Mouse (Mus musculus): ENCODE measurements around the gene Tfap4. TPM values are rescaled to one million over a fixed set of nuclear protein-coding genes. Genes with fewer than 3 reads are reported as not detected.
A peak's percentile ranks its signal among the peaks of the same experiment; 100 is the strongest.

Gene Tfap4
- polyA plus RNA-seq, 1 experiment: 46.2 TPM

DNA sequence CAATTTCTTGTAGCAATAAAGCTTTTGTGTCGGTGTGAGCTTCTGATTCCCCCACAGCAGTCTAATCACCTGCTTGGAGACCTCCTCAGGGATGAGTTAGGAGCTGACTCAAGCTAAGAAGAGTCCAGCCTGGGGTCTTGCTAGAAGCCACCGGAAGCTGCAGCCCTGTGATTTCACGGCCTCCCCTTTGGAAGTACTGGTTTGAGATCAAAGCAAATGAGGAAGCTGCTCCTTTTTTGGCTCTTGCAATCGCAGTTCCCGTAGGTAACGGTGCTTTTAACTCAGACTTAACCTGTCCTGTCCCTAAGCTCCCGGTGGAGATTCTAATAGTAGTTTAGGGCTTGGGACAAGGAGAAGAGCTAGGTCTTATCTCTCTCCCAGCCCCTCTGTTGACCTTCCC lies 19.0 kb upstream of the Tfap4 start:
- peaks cover 6% of the 10 kb centered on the region for H3K27me3 ChIP-seq (replicated peaks)
- H3K36me3 ChIP-seq (replicated peaks; ENCODE audit: low read length): no peaks in the 10 kb centered on the region
- H3K9me3 ChIP-seq: no peaks in the 10 kb centered on the region
- H3K4me3 ChIP-seq (replicated peaks): no peak overlapping the region
- TF ChIP-seq GATA1 (IDR thresholded peaks at IDR 0.05; ENCODE audit: borderline replicate concordance, low read length) (no peak), FLI1 (IDR thresholded peaks at IDR 0.05; ENCODE audit: low read length) (no peak)
- peaks cover 36% of the 10 kb centered on the region for H3K4me1 ChIP-seq

DNA sequence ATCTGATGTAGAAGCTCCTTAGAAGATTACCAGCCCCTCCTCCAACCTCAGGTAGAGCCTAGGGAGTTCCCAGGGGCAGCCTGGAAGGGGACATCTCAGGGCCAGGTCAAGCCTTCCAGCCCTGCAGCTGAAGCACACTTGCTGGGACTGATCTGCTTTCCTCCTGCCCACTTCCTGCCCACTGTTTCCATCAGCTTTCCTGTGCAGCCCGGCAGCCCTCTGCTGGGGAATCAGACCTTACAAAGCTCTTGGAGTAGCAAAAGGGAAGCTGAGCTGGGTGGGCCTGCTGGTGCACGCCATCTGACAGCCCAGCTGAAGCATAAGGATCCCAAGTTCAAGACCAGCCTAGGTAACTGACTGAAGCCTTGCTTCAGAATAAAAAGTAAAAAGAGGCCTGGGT lies 17.2 kb upstream of the Tfap4 start:
- Histone ChIP-seq H3K9me3 (no peaks in the 10 kb centered on the region), H3K36me3 (replicated peaks; ENCODE audit: low read length) (no peaks in the 10 kb centered on the region), H3K4me1 (peaks cover 29% of the 10 kb centered on the region), H3K27me3 (replicated peaks) (peaks cover 7% of the 10 kb centered on the region), H3K4me3 (replicated peaks) (peak overlapping the region; percentile 69)
- TF ChIP-seq GATA1 (IDR thresholded peaks at IDR 0.05; ENCODE audit: borderline replicate concordance, low read length) (no peak), FLI1 (IDR thresholded peaks at IDR 0.05; ENCODE audit: low read length) (no peak)

DNA sequence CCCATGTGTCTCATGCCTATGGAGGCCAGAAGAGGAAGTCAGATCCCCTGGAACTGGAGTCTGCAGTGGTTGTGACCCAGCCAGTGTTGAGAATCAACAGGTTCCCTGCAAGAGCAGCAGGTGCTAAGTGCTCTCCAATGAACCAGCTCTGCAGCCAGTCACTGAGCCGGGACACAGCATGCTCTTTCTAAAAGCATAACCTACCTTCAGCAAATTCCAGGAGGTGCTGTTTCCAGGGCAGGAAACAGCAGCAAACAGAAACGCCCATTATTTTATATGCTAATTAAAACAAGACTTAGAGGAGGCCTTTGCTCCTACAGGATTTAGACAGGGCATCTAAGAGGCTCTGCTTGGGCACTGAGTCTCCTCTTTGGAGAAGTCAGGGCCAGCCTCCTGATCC lies 16.4 kb upstream of the Tfap4 start:
- no peak for TF ChIP-seq FLI1 (IDR thresholded peaks at IDR 0.05; ENCODE audit: low read length)
- no peak for TF ChIP-seq GATA1 (IDR thresholded peaks at IDR 0.05; ENCODE audit: borderline replicate concordance, low read length)
- Histone ChIP-seq H3K4me1 (peaks cover 30% of the 10 kb centered on the region), H3K9me3 (no peaks in the 10 kb centered on the region), H3K36me3 (replicated peaks; ENCODE audit: low read length) (no peaks in the 10 kb centered on the region), H3K4me3 (replicated peaks) (no peak overlapping the region), H3K27me3 (replicated peaks) (peaks cover 7% of the 10 kb centered on the region)

- TF ChIP-seq GATA1 (IDR thresholded peaks at IDR 0.05; ENCODE audit: borderline replicate concordance, low read length) (no peak), FLI1 (IDR thresholded peaks at IDR 0.05; ENCODE audit: low read length) (no peak)
- Histone ChIP-seq H3K4me1 (peaks cover 28% of the 10 kb centered on the region), H3K4me3 (replicated peaks) (no peak overlapping the region), H3K36me3 (replicated peaks; ENCODE audit: low read length) (no peaks in the 10 kb centered on the region), H3K27me3 (replicated peaks) (peaks cover 10% of the 10 kb centered on the region), H3K9me3 (no peaks in the 10 kb centered on the region)
Observed at GRCm38 (mm10) chr16:4570737-4571136, 11.1 kb upstream of the Tfap4 start.

DNA sequence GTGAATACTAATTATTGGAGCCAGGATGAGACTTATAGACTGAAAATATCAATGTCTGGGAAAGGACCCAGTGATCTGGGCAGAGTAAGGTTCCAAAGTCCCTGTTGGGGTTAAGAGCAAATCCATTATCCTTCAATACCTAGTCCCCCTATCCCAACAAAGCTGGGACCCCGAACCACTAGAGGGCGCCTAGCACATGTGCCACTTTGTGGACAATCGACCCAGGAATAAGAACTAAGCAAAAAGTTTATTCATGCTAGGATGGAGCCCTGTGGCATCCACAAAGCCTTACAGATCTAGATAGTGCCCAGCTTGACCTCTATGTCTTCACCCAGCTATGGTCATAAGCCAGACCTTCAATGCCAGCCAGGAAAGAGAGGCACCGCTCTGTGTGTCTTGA lies 8.3 kb upstream of the Tfap4 start:
- H3K9me3 ChIP-seq: no peaks in the 10 kb centered on the region
- no peak for TF ChIP-seq GATA1 (IDR thresholded peaks at IDR 0.05; ENCODE audit: borderline replicate concordance, low read length)
- TF ChIP-seq FLI1 (IDR thresholded peaks at IDR 0.05; ENCODE audit: low read length): no peak

GRCm38 (mm10) chr16:4560145-4560952 lies 695 bp upstream of the Tfap4 start:
- H3K4me1 ChIP-seq: peaks cover 44% of the 10 kb centered on the region
- H3K4me3 ChIP-seq (replicated peaks): peak overlapping the region; percentile 100
- TF ChIP-seq GATA1 (IDR thresholded peaks at IDR 0.05; ENCODE audit: borderline replicate concordance, low read length): no peak
- TF ChIP-seq FLI1 (IDR thresholded peaks at IDR 0.05; ENCODE audit: low read length): no peak
- H3K36me3 ChIP-seq (replicated peaks; ENCODE audit: low read length): peaks cover 12% of the 10 kb centered on the region
- no peaks in the 10 kb centered on the region for H3K9me3 ChIP-seq
- H3K27me3 ChIP-seq (replicated peaks): peaks cover 6% of the 10 kb centered on the region

More for the DNA sequence above, 8.3 kb upstream of the Tfap4 start:
- peaks cover 16% of the 10 kb centered on the region for H3K27me3 ChIP-seq (replicated peaks)
- H3K4me3 ChIP-seq (replicated peaks): peak overlapping the region; percentile 16
- peaks cover 28% of the 10 kb centered on the region for H3K4me1 ChIP-seq
- no peaks in the 10 kb centered on the region for H3K36me3 ChIP-seq (replicated peaks; ENCODE audit: low read length)

- no peak for TF ChIP-seq GATA1 (IDR thresholded peaks at IDR 0.05; ENCODE audit: borderline replicate concordance, low read length)
- no peak for TF ChIP-seq FLI1 (IDR thresholded peaks at IDR 0.05; ENCODE audit: low read length)
- H3K4me3 ChIP-seq (replicated peaks): peak overlapping the region; percentile 100
- no peaks in the 10 kb centered on the region for H3K27me3 ChIP-seq (replicated peaks)
- peaks cover 56% of the 10 kb centered on the region for H3K4me1 ChIP-seq
- no peaks in the 10 kb centered on the region for H3K9me3 ChIP-seq
- H3K36me3 ChIP-seq (replicated peaks; ENCODE audit: low read length): peaks cover 21% of the 10 kb centered on the region
Observed at GRCm38 (mm10) chr16:4558980-4559631, 548 bp downstream of the Tfap4 start.

DNA sequence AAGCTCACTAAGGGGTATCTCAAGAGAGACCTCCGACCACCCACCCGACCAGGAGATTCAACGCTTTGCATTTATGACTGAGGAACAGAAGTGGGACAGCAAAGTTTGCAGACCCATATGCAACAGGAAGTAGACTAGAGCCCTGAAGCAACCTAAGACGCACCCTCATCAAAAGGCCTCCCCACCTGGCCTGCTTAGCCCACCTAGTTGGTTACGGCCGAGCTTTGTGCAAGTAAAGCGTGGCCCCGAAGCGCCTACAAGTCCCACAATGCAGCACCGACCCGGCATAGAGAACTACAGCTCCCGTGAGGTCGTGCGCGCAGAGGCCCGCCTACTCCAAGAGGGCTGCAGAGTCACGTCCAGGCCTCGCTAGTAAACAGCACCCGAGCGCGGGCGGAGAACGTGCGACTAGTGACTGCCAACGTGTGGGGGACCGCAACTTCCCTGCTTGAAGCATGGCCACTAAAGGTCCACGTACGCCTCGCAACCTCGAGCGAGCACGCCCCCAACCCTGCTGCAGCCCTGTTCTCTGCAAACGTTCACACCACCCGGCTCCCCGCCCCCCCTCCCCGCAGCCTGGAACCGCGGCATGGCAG lies 1.2 kb downstream of the Tfap4 start:
- peaks cover 21% of the 10 kb centered on the region for H3K36me3 ChIP-seq (replicated peaks; ENCODE audit: low read length)
- H3K9me3 ChIP-seq: no peaks in the 10 kb centered on the region
- peak overlapping the region; percentile 100 for H3K4me3 ChIP-seq (replicated peaks)
- TF ChIP-seq GATA1 (IDR thresholded peaks at IDR 0.05; ENCODE audit: borderline replicate concordance, low read length) (no peak), FLI1 (IDR thresholded peaks at IDR 0.05; ENCODE audit: low read length) (no peak)
- peaks cover 62% of the 10 kb centered on the region for H3K4me1 ChIP-seq
- H3K27me3 ChIP-seq (replicated peaks): no peaks in the 10 kb centered on the region

- no peaks in the 10 kb centered on the region for H3K9me3 ChIP-seq
- peaks cover 21% of the 10 kb centered on the region for H3K36me3 ChIP-seq (replicated peaks; ENCODE audit: low read length)
- no peak for TF ChIP-seq GATA1 (IDR thresholded peaks at IDR 0.05; ENCODE audit: borderline replicate concordance, low read length)
- no peak for TF ChIP-seq FLI1 (IDR thresholded peaks at IDR 0.05; ENCODE audit: low read length)
- peaks cover 68% of the 10 kb centered on the region for H3K4me1 ChIP-seq
- peak overlapping the region; percentile 100 for H3K4me3 ChIP-seq (replicated peaks)
- H3K27me3 ChIP-seq (replicated peaks): no peaks in the 10 kb centered on the region
Observed at GRCm38 (mm10) chr16:4557949-4558348, 1.7 kb downstream of the Tfap4 start.

GRCm38 (mm10) chr16:4557085-4557484 lies 2.6 kb downstream of the Tfap4 start:
- H3K36me3 ChIP-seq (replicated peaks; ENCODE audit: low read length): peaks cover 21% of the 10 kb centered on the region
- no peak for TF ChIP-seq GATA1 (IDR thresholded peaks at IDR 0.05; ENCODE audit: borderline replicate concordance, low read length)
- TF ChIP-seq FLI1 (IDR thresholded peaks at IDR 0.05; ENCODE audit: low read length): no peak
- peak overlapping the region; percentile 100 for H3K4me3 ChIP-seq (replicated peaks)

More at GRCm38 (mm10) chr16:4557085-4557484, 2.6 kb downstream of the Tfap4 start:
- no peaks in the 10 kb centered on the region for H3K27me3 ChIP-seq (replicated peaks)
- no peaks in the 10 kb centered on the region for H3K9me3 ChIP-seq
- peaks cover 76% of the 10 kb centered on the region for H3K4me1 ChIP-seq

Measured in megakaryocyte, embryonic 14.5 days (primary cell).